Mouse (Mus musculus) testis, adult 2 months (tissue): ENCODE data around the gene Mrgprb8. TPM values are rescaled to one million over a fixed set of nuclear protein-coding genes. Genes with fewer than 3 reads are reported as not detected.
"Not testable (repeated sequence)": the region's sequence is repeated elsewhere in the genome, so short reads cannot be mapped to it uniquely, and the experiment has no call there.

Experiments
- H3K27ac ChIP-seq: fragments of 200-500 bp; 2 replicates; pipeline ENCODE4 v1.5.1; 2012; ENCODE audit warnings: low read depth, low read length; ENCODE audit not compliant: control insufficient read depth, insufficient read depth
- H3K27me3 ChIP-seq: fragments of 200-500 bp; 2 replicates; pipeline ENCODE4 v1.6.1; 2012; ENCODE audit warnings: mild to moderate bottlenecking, low read length, moderate library complexity; ENCODE audit not compliant: control insufficient read depth, insufficient read depth
- H3K36me3 ChIP-seq: fragments of 200-500 bp; 2 replicates; pipeline ENCODE4 v1.6.1; 2012; ENCODE audit warnings: mild to moderate bottlenecking, low read length; ENCODE audit not compliant: control insufficient read depth, insufficient read depth
- H3K4me1 ChIP-seq: fragments of 200-500 bp; 2 replicates; pipeline ENCODE4 v1.6.1; 2012; ENCODE audit warnings: low read length; ENCODE audit not compliant: control insufficient read depth, insufficient read depth
- H3K4me3 ChIP-seq: fragments of 200-500 bp; 2 replicates; pipeline ENCODE4 v1.5.1; 2012; ENCODE audit warnings: low read depth, mild to moderate bottlenecking, low read length, moderate library complexity, mixed read lengths; ENCODE audit not compliant: control insufficient read depth
- CTCF ChIP-seq: fragments of 200-500 bp; IDR thresholded peaks from 2 replicates; pipeline ENCODE4 v1.5.1; 2012; ENCODE audit warnings: low read depth, mild to moderate bottlenecking, inconsistent platforms, low read length, moderate library complexity; ENCODE audit not compliant: control insufficient read depth, insufficient read depth, insufficient replicate concordance
- POLR2A ChIP-seq: fragments of 200-500 bp; IDR thresholded peaks from 2 replicates; pipeline ENCODE4 v1.6.1; 2012; ENCODE audit warnings: low read depth, mild to moderate bottlenecking, inconsistent platforms, low read length, moderate library complexity; ENCODE audit not compliant: control insufficient read depth
- polyA plus RNA-seq: library from polyadenylated mRNA; depleted of rRNA; stranded (reverse); fragments of >200 nt; gene quantifications from 2 replicates; pipeline ENCODE4 v1.2.3, GENCODE M21; 2012; rRNA removed

Gene Mrgprb8
- polyA plus RNA-seq, result 0.18 and 0.42 TPM in 2 replicates

DNA sequence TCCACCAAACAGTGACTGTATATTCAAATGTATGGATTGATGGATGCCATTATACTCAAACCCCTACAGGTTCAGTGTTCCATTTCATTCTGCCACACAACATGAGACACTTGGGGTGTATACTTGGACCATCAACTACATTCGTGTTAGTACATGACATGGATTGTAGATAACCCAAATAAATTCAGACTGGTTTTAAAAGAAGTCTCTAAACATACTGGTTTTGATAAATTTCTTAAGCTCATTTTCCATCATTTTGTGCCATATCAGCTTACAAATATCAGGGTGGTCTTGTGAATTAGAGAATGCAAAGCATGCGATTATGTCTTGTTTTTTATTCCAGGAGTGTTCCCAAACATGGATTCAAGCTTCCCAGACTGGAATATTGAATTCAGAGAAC lies at the start of gene Mrgprb8:
Mrgprb8 (plus strand) TSS at position 301 of the 400 bp plus-strand sequence.
- Histone ChIP-seq H3K4me1 (no peaks in the 10 kb centered on the region), H3K4me3 (no peak within 1 kb of the TSS), H3K27ac (no peak within 1 kb of the TSS), H3K27me3 (no peaks in the 10 kb centered on the region), H3K36me3 (no peaks in the 10 kb centered on the region)
- no peak for TF ChIP-seq CTCF
- TF ChIP-seq POLR2A, result no peak

- H3K27ac ChIP-seq, H3K4me1 ChIP-seq, H3K4me3 ChIP-seq, H3K27me3 ChIP-seq, H3K36me3 ChIP-seq: not testable (repeated sequence)
Observed at GRCm38 (mm10) chr7:48435936-48436335, 47.6 kb downstream of the Mrgprb8 start.

DNA sequence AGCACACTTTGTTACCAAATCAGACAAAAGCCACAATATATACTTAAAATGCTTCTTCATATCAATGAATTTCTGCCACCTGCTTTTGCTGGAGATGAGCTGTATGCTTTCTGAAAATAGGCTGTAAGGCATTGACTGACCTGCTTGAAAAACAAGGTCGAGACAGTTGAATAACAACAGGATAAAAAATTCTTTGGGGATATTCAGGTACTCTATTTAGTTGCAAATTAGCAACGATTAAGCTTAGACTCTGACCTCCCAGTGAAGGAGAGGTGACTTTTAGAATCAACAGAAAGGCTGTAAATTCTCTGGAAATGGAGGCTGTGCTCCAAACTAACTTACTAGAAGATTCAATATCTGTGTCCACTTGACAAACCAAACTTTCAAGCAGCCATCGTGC lies 48.3 kb downstream of the Mrgprb8 start:
- H3K36me3 ChIP-seq, result no peaks in the 10 kb centered on the region
- no peak overlapping the region for H3K4me3 ChIP-seq
- H3K27me3 ChIP-seq, result no peaks in the 10 kb centered on the region
- TF ChIP-seq CTCF (no peak), POLR2A (no peak)
- no peaks in the 10 kb centered on the region for H3K4me1 ChIP-seq
- H3K27ac ChIP-seq, result no peak overlapping the region

Other genes with a start within 250 kb of the Mrgprb8 start
- gene Mrgprb5, start 219.5 kb upstream of the Mrgprb8 start, polyA plus RNA-seq, result not detected in 2 replicates
- gene Mrgprb4, start 189.2 kb upstream of the Mrgprb8 start, polyA plus RNA-seq, result not detected in 2 replicates
- gene Mrgprb1, start 67.8 kb downstream of the Mrgprb8 start, polyA plus RNA-seq, result 0.02 TPM in 1 of 2 replicates, not detected in the other
- not detected in 2 replicates for gene Mrgprx2, start 110.8 kb downstream of the Mrgprb8 start, polyA plus RNA-seq
- gene Mrgprb2, start 169.6 kb downstream of the Mrgprb8 start, polyA plus RNA-seq, result 0.24 and 0.46 TPM in 2 replicates